Mouse (Mus musculus) lung, embryonic 14.5 days (tissue): Measurements from ENCODE around the gene Ltb4r2. TPM values are rescaled to one million over a fixed set of nuclear protein-coding genes. Genes with fewer than 3 reads are reported as not detected.

Source experiments
- ATAC-seq: fragments of 200-750 bp; cut with Nextera tagmentation; 2 replicates; pipeline ENCODE4 v1.8.0; 2017; ENCODE audit warnings: mild to moderate bottlenecking, moderate TSS enrichment, moderate library complexity; ENCODE audit not compliant: insufficient read depth
- DNase-seq: peaks from one replicate; pipeline ENCODE4 v3.0.0-alpha.2; 2015
- H3K27ac ChIP-seq: fragments of 300-500 bp; sonication (generic); 2 replicates; pipeline ENCODE4 v1.5.1; 2014; ENCODE audit warnings: low read depth, mild to moderate bottlenecking, moderate library complexity
- H3K27me3 ChIP-seq: fragments of 300-500 bp; sonication (generic); 2 replicates; pipeline ENCODE4 v1.6.1; 2014; ENCODE audit warnings: low read length, control low read depth; ENCODE audit not compliant: insufficient read depth
- H3K36me3 ChIP-seq: fragments of 300-500 bp; sonication (generic); 2 replicates; pipeline ENCODE4 v1.6.1; 2014; ENCODE audit warnings: control low read depth; ENCODE audit not compliant: insufficient read depth
- H3K4me1 ChIP-seq: fragments of 300-500 bp; sonication (generic); 2 replicates; pipeline ENCODE4 v1.6.1; 2014; ENCODE audit warnings: antibody characterized with exemption, control low read depth; ENCODE audit not compliant: insufficient read depth
- H3K4me2 ChIP-seq: fragments of 300-500 bp; sonication (generic); 2 replicates; pipeline ENCODE4 v1.6.1; 2014; ENCODE audit warnings: mild to moderate bottlenecking
- H3K4me3 ChIP-seq: fragments of 300-500 bp; sonication (generic); 2 replicates; pipeline ENCODE4 v1.5.1; 2014; ENCODE audit warnings: low read depth, low read length
- H3K9ac ChIP-seq: fragments of 300-500 bp; sonication (generic); 2 replicates; pipeline ENCODE4 v1.6.1; 2014
- H3K9me3 ChIP-seq: fragments of 300-500 bp; sonication (generic); 2 replicates; pipeline ENCODE4 v1.6.1; 2016; ENCODE audit warnings: low read depth, low read length, control low read depth
- CTCF ChIP-seq: IDR thresholded peaks from 2 replicates; pipeline ENCODE4 v1.5.1; 2016; ENCODE audit warnings: antibody characterized with exemption, low read depth
- WGBS: fragments of 180-500 bp; shearing (Covaris S2); extraction: QIAGEN DNeasy Blood & Tissue Kit; methylation state at CpG from one replicate; pipeline ENCODE4 v1.1.7; 2014; 5-methylcytosine and 5-hydroxymethylcytosine counted together
- polyA plus RNA-seq: library from polyadenylated mRNA; unstranded; fragments of >200 nt; fragmentation: Nextera tagmentation; extraction: Ambion mirVana; gene quantifications from 2 replicates; pipeline ENCODE4 v1.2.1, GENCODE M21; 2014

The Ltb4r2 gene
- polyA plus RNA-seq, result 0.19 and 0.70 TPM in 2 replicates

GRCm38 (mm10) chr14:55761163-55761562 is at the start of gene Ltb4r2:
Ltb4r2 (plus strand) TSS chr14:55761428.
- peak within 1 kb of the TSS; percentile 65 for H3K9ac ChIP-seq
- DNase-seq (no peak), ATAC-seq (no peak)
- no peak for TF ChIP-seq CTCF
- H3K27me3 ChIP-seq, result peaks cover 17% of the 10 kb centered on the region
- 0 out of 2 replicates have a peak, but pooled peaks cover 5% of the 10 kb centered on the region for H3K4me1 ChIP-seq
- H3K36me3 ChIP-seq, result peaks cover 4% of the 10 kb centered on the region; the same call in 1 of the 2 replicates
- H3K4me2 ChIP-seq, result peak within 1 kb of the TSS; percentile 98
- peak within 1 kb of the TSS; percentile 53 for H3K4me3 ChIP-seq
- no peaks in the 10 kb centered on the region for H3K9me3 ChIP-seq
- peak within 1 kb of the TSS; percentile 58; the same call in 1 of the 2 replicates for H3K27ac ChIP-seq
- WGBS, result 69% methylated on average over 6 of the region's 6 CpGs

DNA sequence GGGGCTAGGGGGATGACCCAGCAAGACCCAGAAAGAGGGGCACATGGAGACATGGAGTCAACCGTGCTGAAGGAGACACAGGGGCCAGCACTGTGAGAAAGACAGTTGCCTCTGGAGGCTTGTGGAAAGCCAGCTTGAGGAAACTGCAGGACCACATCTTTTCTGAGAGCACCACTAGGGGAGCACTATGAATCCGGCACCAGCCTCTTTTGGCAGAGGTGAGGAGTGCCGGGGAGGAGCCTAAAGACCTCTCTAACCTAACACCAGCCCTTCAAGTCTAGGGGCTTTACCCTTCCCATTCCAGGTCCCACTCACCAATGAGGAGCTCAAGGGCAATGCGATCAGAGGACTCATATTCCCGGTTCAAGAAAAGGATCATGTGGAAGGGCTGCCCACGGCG is 49.4 kb upstream of the Ltb4r2 start:
- Histone ChIP-seq H3K4me2 (no peak overlapping the region), H3K4me3 (no peak overlapping the region), H3K9me3 (no peaks in the 10 kb centered on the region), H3K9ac (no peak overlapping the region), H3K27me3 (peaks cover 3% of the 10 kb centered on the region; the same call in 1 of the 2 replicates), H3K27ac (no peak overlapping the region), H3K36me3 (peaks cover 9% of the 10 kb centered on the region; the same call in 1 of the 2 replicates), H3K4me1 (no peaks in the 10 kb centered on the region)
- WGBS, result 78% methylated on average over 7 of the region's 7 CpGs
- ATAC-seq, result no peak
- DNase-seq, result no peak
- TF ChIP-seq CTCF, result no peak

GRCm38 (mm10) chr14:55713007-55713728 is 48.1 kb upstream of the Ltb4r2 start:
- Histone ChIP-seq H3K27me3 (peaks cover 3% of the 10 kb centered on the region; the same call in 1 of the 2 replicates), H3K4me2 (peak overlapping the region; percentile 59), H3K27ac (no peak overlapping the region; the same call in 1 of the 2 replicates), H3K36me3 (peaks cover 20% of the 10 kb centered on the region), H3K9ac (peak overlapping the region; percentile 46), H3K9me3 (no peaks in the 10 kb centered on the region), H3K4me1 (no peaks in the 10 kb centered on the region), H3K4me3 (0 out of 2 replicates have a peak overlapping the region, but pooled peaks have one; percentile 18)
- TF ChIP-seq CTCF, result no peak
- WGBS, result 10% methylated on average over 25 of the region's 25 CpGs
- ATAC-seq (peak; percentile 20; the same call in 1 of the 2 replicates), DNase-seq (peak; percentile 62)

DNA sequence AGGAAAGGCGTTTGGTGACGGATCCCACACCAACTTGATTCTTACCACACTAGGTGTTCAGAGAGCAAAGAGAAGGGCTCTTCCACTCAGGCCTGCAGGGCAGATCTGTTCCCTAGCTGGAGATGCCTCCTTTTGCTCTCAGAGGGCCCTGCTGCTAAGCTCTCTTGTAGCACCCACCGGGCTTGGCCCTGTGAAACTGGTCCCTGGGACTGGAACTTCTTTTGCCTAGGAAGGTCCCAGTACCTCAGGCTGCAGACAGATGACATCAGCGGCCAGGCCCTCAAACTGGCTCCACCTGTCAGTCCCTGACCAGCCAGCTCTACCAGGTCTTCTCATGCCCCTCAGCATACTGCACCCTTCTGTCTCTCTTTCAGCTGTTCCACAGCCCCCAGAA is 47.5 kb upstream of the Ltb4r2 start, which contains the start of gene Tgm1:
TSS of gene Tgm1 (minus strand) at position 198 of the 394 bp plus-strand sequence.
- Histone ChIP-seq H3K36me3 (peaks cover 25% of the 10 kb centered on the region), H3K4me1 (no peaks in the 10 kb centered on the region), H3K4me2 (peak within 1 kb of the TSS; percentile 59), H3K9me3 (no peaks in the 10 kb centered on the region), H3K27ac (peak within 1 kb of the TSS; percentile 38; the same call in 1 of the 2 replicates), H3K27me3 (peaks cover 3% of the 10 kb centered on the region; the same call in 1 of the 2 replicates), H3K9ac (peak within 1 kb of the TSS; percentile 46), H3K4me3 (0 out of 2 replicates have a peak within 1 kb of the TSS, but pooled peaks have one; percentile 18)
- WGBS, result 12% methylated on average over 4 of the region's 4 CpGs
- ATAC-seq, result peak; percentile 48; the same call in 1 of the 2 replicates
- no peak for TF ChIP-seq CTCF
- DNase-seq, result no peak

- DNase-seq, result peak; percentile 29
- Histone ChIP-seq H3K9me3 (no peaks in the 10 kb centered on the region), H3K36me3 (peaks cover 33% of the 10 kb centered on the region), H3K4me3 (no peak overlapping the region), H3K9ac (no peak overlapping the region), H3K27me3 (peaks cover 3% of the 10 kb centered on the region; the same call in 1 of the 2 replicates), H3K27ac (no peak overlapping the region), H3K4me2 (no peak overlapping the region), H3K4me1 (no peaks in the 10 kb centered on the region)
- 0 out of 2 replicates have a peak, but pooled peaks have one; percentile 30 for ATAC-seq
- TF ChIP-seq CTCF, result no peak
- WGBS, result 32% methylated on average over 6 of the region's 6 CpGs
Observed at GRCm38 (mm10) chr14:55714893-55715292, 46.3 kb upstream of the Ltb4r2 start.

- H3K9ac ChIP-seq, result no peak overlapping the region
- H3K4me2 ChIP-seq, result no peak overlapping the region
- ATAC-seq (no peak), DNase-seq (no peak)
- TF ChIP-seq CTCF, result no peak
- H3K4me3 ChIP-seq, result no peak overlapping the region
- H3K9me3 ChIP-seq, result no peaks in the 10 kb centered on the region
- 91% methylated on average over 6 of the region's 6 CpGs for WGBS
- H3K4me1 ChIP-seq, result no peaks in the 10 kb centered on the region
- peaks cover 33% of the 10 kb centered on the region for H3K36me3 ChIP-seq
- peaks cover 3% of the 10 kb centered on the region; the same call in 1 of the 2 replicates for H3K27me3 ChIP-seq
- H3K27ac ChIP-seq, result no peak overlapping the region
Observed at GRCm38 (mm10) chr14:55716271-55716670, 45.0 kb upstream of the Ltb4r2 start.

DNA sequence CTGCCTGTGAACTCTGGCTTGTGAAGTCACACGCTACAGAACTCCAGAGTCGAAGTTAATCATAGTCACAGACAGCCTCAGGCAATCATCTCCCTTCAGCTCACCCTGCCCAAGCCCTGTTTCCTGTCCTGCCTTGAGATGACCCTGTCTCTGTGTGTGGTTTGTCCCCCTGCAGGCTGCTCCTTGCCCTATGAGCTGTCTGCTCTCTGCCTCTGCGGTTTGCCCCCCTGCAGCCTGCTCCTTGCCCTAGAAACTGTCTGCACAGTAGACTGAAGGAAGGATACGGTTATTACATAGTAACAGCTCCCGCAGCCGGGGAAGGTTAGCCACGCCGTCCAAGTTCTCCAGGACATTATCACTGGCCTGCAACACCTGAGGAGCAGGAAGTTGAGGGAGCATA is 44.3 kb upstream of the Ltb4r2 start:
- DNase-seq (no peak), ATAC-seq (no peak)
- Histone ChIP-seq H3K4me2 (no peak overlapping the region), H3K4me3 (no peak overlapping the region), H3K9ac (no peak overlapping the region), H3K27me3 (peaks cover 3% of the 10 kb centered on the region; the same call in 1 of the 2 replicates), H3K27ac (no peak overlapping the region), H3K36me3 (peaks cover 33% of the 10 kb centered on the region), H3K4me1 (no peaks in the 10 kb centered on the region), H3K9me3 (no peaks in the 10 kb centered on the region)
- no peak for TF ChIP-seq CTCF
- WGBS, result 81% methylated on average over 8 of the region's 8 CpGs
